Mouse (Mus musculus) retina, postnatal 7 days (tissue): ENCODE data around the gene Oas1d.

Experiments
- DNase-seq: peaks from one replicate; pipeline ENCODE4 v3.0.0-alpha.2; 2012; ENCODE audit warnings: low read depth, low spot score

The Oas1d gene

GRCm38 (mm10) chr5:120968799-120969198 lies 54.5 kb downstream of the Oas1d start:
- DNase-seq, result no peak

- DNase-seq, result no peak
Measured at GRCm38 (mm10) chr5:120969703-120970102, 55.4 kb downstream of the Oas1d start.
